Mouse (Mus musculus) heart, embryonic 15.5 days (tissue): ENCODE measurements around the gene Mrc1. TPM values are rescaled to one million over a fixed set of nuclear protein-coding genes. Genes with fewer than 3 reads are reported as not detected.
A peak's percentile ranks its signal among the peaks of the same experiment; 100 is the strongest.

ENCODE experiments used
- ATAC-seq: fragments of 200-750 bp; cut with Nextera tagmentation; replicated peaks from 2 replicates; pipeline ENCODE4 v1.8.0; 2017; ENCODE audit warnings: low read depth, moderate TSS enrichment; ENCODE audit not compliant: insufficient number of reproducible peaks, insufficient read depth, low FRiP score
- H3K27ac ChIP-seq: fragments of 300-500 bp; sonication (generic); 2 replicates; pipeline ENCODE4 v1.5.1; 2015; ENCODE audit warnings: mild to moderate bottlenecking, inconsistent platforms
- H3K27me3 ChIP-seq: fragments of 300-500 bp; sonication (generic); 2 replicates; pipeline ENCODE4 v1.6.1; 2015; ENCODE audit warnings: inconsistent platforms
- H3K36me3 ChIP-seq: fragments of 300-500 bp; sonication (generic); 2 replicates; pipeline ENCODE4 v1.6.1; 2015; ENCODE audit warnings: mild to moderate bottlenecking, inconsistent platforms
- H3K4me1 ChIP-seq: fragments of 300-500 bp; sonication (generic); replicated peaks from 2 replicates; pipeline ENCODE4 v1.6.1; 2015; ENCODE audit warnings: inconsistent platforms
- H3K4me2 ChIP-seq: fragments of 300-500 bp; sonication (generic); 2 replicates; pipeline ENCODE4 v1.6.1; 2015; ENCODE audit warnings: inconsistent platforms, mild to moderate bottlenecking, moderate library complexity
- H3K4me3 ChIP-seq: fragments of 300-500 bp; sonication (generic); 2 replicates; pipeline ENCODE4 v1.5.1; 2015; ENCODE audit warnings: mild to moderate bottlenecking, inconsistent platforms
- H3K9ac ChIP-seq: fragments of 300-500 bp; sonication (generic); 2 replicates; pipeline ENCODE4 v1.6.1; 2015; ENCODE audit warnings: mild to moderate bottlenecking, inconsistent platforms
- H3K9me3 ChIP-seq: fragments of 300-500 bp; sonication (generic); replicated peaks from 2 replicates; pipeline ENCODE4 v1.6.1; 2016; ENCODE audit warnings: inconsistent platforms
- WGBS: fragments of 180-500 bp; shearing (Covaris S2); methylation state at CpG from one replicate; pipeline ENCODE4 v1.1.7; 2015; ENCODE audit warnings: mixed read lengths; 5-methylcytosine and 5-hydroxymethylcytosine counted together
- microRNA counts: library from miRNA; unstranded; fragments of <30 nt; microRNA quantifications from one replicate; lab custom pipeline; 2016
- microRNA-seq: library from miRNA; unstranded; fragments of <30 nt; microRNA quantifications from one replicate; pipeline ENCODE4, GENCODE M21; 2016
- polyA plus RNA-seq: library from polyadenylated mRNA; unstranded; fragments of >200 nt; fragmentation: Nextera tagmentation; extraction: Ambion mirVana; gene quantifications from 2 replicates; pipeline ENCODE4 v1.2.1, GENCODE M21; 2015

Mrc1 gene
- polyA plus RNA-seq, 1 experiment from 2014 or later: 3.8 TPM

GRCm38 (mm10) chr2:14312505-14313380, 83.6 kb downstream of the Mrc1 start:
- ATAC-seq: no peak
- WGBS: 68% methylated on average over 4 of the region's 4 CpGs
- Histone ChIP-seq H3K4me2 (no peak overlapping the region), H3K9ac (no peak overlapping the region), H3K27ac (no peak overlapping the region), H3K4me1 (no peaks in the 10 kb centered on the region), H3K36me3 (no peaks in the 10 kb centered on the region), H3K9me3 (no peaks in the 10 kb centered on the region; the same call in 1 of the 2 replicates), H3K4me3 (no peak overlapping the region), H3K27me3 (no peaks in the 10 kb centered on the region)

- Histone ChIP-seq H3K9me3 (no peaks in the 10 kb centered on the region; the same call in 1 of the 2 replicates), H3K4me1 (no peaks in the 10 kb centered on the region), H3K4me3 (no peak overlapping the region), H3K36me3 (no peaks in the 10 kb centered on the region), H3K27me3 (no peaks in the 10 kb centered on the region), H3K4me2 (no peak overlapping the region), H3K9ac (no peak overlapping the region), H3K27ac (no peak overlapping the region)
- WGBS: 71% methylated on average over 3 of the region's 3 CpGs
- ATAC-seq: no peak
These were observed 85.9 kb downstream of the Mrc1 start for GRCm38 (mm10) chr2:14315113-14315512.

DNA sequence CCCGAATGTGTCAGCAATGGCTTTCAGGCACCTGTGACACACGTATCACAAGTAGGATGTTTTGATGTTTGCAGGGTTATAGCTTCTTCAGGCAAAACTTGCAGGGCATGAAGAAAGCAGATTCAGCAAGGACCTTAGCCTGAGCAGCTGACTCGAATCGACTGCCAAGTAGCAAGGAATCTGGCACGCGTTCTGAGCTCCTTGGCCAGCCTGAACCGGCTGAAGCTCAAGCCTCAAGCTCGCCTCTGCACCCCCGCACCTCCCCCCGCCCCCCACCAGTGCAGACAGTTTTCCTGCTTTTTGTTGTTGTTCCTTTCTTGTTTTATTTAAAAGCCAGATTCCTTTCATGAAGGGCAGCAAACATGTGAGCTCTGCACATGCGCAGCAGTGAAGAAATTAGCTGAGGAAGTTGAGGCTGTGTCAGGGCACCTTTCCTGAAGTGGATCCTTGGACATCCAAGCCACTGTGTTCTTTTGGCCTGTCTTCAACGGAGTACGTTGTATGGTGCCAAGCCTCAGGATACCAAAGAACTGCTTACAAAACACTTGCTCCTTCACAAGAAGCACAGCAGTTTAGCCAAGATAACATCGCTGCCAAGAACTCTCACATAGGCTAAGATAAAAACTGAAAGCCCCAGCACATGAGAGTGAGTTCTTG, 112.6 kb downstream of the Mrc1 start:
- ATAC-seq: peak; percentile 79
- H3K27me3 ChIP-seq: no peaks in the 10 kb centered on the region
- peak overlapping the region; percentile 5 for H3K4me2 ChIP-seq
- 0 out of 2 replicates have a peak overlapping the region, but pooled peaks have one; percentile 2 for H3K4me3 ChIP-seq
- H3K9me3 ChIP-seq: no peaks in the 10 kb centered on the region
- H3K27ac ChIP-seq: peak overlapping the region; percentile 7; the same call in 1 of the 2 replicates
- H3K36me3 ChIP-seq: no peaks in the 10 kb centered on the region
- no peak overlapping the region for H3K9ac ChIP-seq
- 40% methylated on average over 14 of the region's 14 CpGs for WGBS
- peaks cover 4% of the 10 kb centered on the region; the same call in 1 of the 2 replicates for H3K4me1 ChIP-seq

DNA sequence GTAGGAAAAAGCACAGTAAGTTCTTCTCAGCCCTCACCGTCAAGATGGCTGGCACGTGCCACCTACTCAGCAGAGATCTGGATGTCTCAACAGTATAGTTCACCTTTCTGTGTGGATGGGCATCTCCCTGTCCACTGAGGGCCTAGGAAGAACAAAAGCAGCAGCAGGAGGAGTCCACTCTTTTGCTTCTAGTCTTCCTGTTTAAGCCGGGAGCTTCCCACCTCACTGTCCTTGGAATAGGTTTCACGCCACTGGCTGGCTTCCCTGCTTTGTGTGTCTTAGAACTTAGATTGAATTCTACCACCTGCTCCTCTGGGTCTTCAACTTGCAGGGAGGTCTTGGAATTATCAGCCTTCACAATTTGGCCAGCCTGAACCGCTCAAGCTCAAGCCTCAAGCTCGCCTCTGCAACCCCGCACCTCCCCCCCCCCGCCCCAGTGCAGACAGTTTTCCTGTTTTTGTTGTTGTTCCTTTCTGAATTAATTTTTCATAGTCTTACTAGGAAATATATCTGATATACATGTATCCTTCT, 113.2 kb downstream of the Mrc1 start:
- H3K4me3 ChIP-seq: no peak overlapping the region
- no peaks in the 10 kb centered on the region for H3K36me3 ChIP-seq
- no peaks in the 10 kb centered on the region for H3K27me3 ChIP-seq
- ATAC-seq: no peak
- H3K9ac ChIP-seq: no peak overlapping the region
- peak overlapping the region; percentile 5; the same call in 1 of the 2 replicates for H3K4me2 ChIP-seq
- H3K9me3 ChIP-seq: no peaks in the 10 kb centered on the region
- peak overlapping the region; percentile 7; the same call in 1 of the 2 replicates for H3K27ac ChIP-seq
- H3K4me1 ChIP-seq: peaks cover 4% of the 10 kb centered on the region; the same call in 1 of the 2 replicates
- 79% methylated on average over 8 of the region's 8 CpGs for WGBS

MicroRNA genes within 50 kb of the gene (microRNA counts, 519-probe panel; counts per million panel counts)
- microRNA mmu-miR-511 (lab: Ali Mortazavi, UCI): 618 counts per million, percentile 2 among the panel's probes with 10 or more counts

Small RNA genes within 50 kb of the gene (microRNA-seq; reads per million reads assigned to microRNA genes)
- gene Mir511: 4.6 reads per million, percentile 16 among the genes with 10 or more reads in this experiment

Other genes with a start within 250 kb of the Mrc1 start
- 188 and 228 TPM in 2 replicates for gene Hacd1, start 173.3 kb upstream of the Mrc1 start, polyA plus RNA-seq
- 50.0 and 62.5 TPM in 2 replicates for gene Stam, start 155.3 kb upstream of the Mrc1 start, polyA plus RNA-seq
- 0.06 and 0.10 TPM in 2 replicates for gene Tmem236, start 54.9 kb upstream of the Mrc1 start, polyA plus RNA-seq
- gene Slc39a12, start 158.9 kb downstream of the Mrc1 start, polyA plus RNA-seq: not detected in 2 replicates